Mouse (Mus musculus): ENCODE results near the gene Apold1.

The Apold1 gene

GRCm38 (mm10) chr6:135026232-135026631 is 44.7 kb downstream of the Apold1 start:
- CTCF ChIA-PET, result interaction anchor here (0.8 kb wide), 1 partner anchor 9 kb away, joined by 3 read pairs; no protein-coding TSS in a partner anchor

DNA sequence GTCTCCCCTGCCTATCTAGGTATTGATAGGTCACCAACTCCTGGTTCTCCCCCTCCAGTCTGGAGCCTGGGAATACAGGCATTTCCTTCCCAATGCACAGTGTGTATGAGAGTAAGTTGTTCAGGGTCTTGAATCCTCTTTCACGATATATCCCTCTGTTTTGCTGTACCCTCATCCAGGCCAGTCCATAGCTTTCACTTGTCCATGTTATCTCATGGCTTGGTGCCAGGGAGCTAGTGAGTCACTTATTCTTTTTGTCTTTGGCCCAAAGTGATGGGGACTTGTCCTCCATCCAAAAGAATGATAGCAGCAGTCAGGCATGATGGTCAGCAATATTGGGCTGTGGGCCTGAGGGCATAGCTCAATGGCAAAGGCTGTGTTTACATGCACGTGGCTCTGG is 45.2 kb downstream of the Apold1 start:
- CTCF ChIA-PET, result interaction anchor here (0.6 kb wide), 1 partner anchor 11 kb away, joined by 6 read pairs; no protein-coding TSS in a partner anchor

GRCm38 (mm10) chr6:135029246-135029645 is 47.7 kb downstream of the Apold1 start:
- CTCF ChIA-PET, result interaction anchor here (0.6 kb wide), 1 partner anchor 385 kb away, joined by 4 read pairs; no protein-coding TSS in a partner anchor
